Mouse (Mus musculus): Measurements from ENCODE around the gene Cabp7. TPM values are rescaled to one million over a fixed set of nuclear protein-coding genes. Genes with fewer than 3 reads are reported as not detected.

Cabp7 gene
- polyA plus RNA-seq, 1 experiment from 2014 or later = 0.17 TPM

GRCm38 (mm10) chr11:4747285-4747684 lies 707 bp upstream of the Cabp7 start:
- H3K36me3 ChIP-seq = no peaks in the 10 kb centered on the region
- H3K27ac ChIP-seq = no peak overlapping the region
- no peak for ATAC-seq (ENCODE audit: insufficient number of reproducible peaks, insufficient read depth, low FRiP score, low TSS enrichment, low read depth)
- H3K9me3 ChIP-seq = no peaks in the 10 kb centered on the region
- peak overlapping the region; percentile 55 for H3K4me3 ChIP-seq
- peak overlapping the region; percentile 98 for H3K4me2 ChIP-seq
- H3K27me3 ChIP-seq = peaks cover 93% of the 10 kb centered on the region
- H3K9ac ChIP-seq = no peak overlapping the region
- H3K4me1 ChIP-seq = peaks cover 16% of the 10 kb centered on the region
- WGBS = 2% methylated on average over 12 of the region's 12 CpGs

DNA sequence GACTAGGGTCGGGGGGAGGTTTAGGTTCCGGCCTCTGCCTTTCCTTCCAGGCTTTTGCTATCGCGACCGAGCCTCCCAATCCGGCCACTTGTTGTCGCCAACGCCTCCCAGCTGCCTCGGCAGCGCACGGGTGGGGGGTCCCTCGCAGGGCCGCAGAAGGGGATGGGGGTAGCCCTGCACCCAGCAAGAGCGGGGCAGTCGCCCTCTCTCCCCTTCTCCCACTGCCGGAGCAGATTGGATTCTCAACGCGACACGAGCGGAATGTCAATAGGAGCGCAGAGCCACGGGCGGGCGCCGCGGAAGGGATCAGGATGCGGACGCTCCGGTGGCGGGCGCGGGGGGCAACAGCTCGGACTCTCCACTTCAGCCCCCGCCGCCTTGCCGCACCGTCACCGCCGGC lies 609 bp downstream of the Cabp7 start:
- Histone ChIP-seq H3K4me2 (peak overlapping the region; percentile 98), H3K27me3 (peaks cover 95% of the 10 kb centered on the region), H3K27ac (no peak overlapping the region), H3K4me1 (peaks cover 16% of the 10 kb centered on the region), H3K9ac (peak overlapping the region; percentile 59), H3K4me3 (peak overlapping the region; percentile 55), H3K36me3 (no peaks in the 10 kb centered on the region), H3K9me3 (no peaks in the 10 kb centered on the region)
- no peak for ATAC-seq (ENCODE audit: insufficient number of reproducible peaks, insufficient read depth, low FRiP score, low TSS enrichment, low read depth)
- WGBS = 0% methylated on average over 39 of the region's 39 CpGs

DNA sequence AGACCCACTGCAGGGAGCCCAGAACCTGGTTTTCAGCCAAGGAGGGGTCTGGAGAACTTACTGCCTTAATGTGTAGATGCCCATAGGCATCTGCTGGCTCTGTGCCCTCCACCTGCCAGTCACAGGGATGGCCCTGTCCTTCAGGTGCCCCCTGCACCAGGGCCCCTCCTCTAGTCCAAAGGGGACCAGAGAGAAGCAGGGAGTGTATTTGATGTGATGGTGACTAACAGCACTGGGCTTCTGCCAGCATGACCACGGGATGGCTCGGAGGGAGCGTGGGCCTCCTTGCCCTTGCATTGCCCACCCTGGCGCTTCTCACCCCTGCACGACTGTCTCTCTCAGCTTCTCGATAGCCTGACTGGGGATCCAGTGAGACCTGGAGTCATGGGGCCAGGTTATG lies 1.9 kb downstream of the Cabp7 start:
- H3K9me3 ChIP-seq = no peaks in the 10 kb centered on the region
- no peak overlapping the region for H3K4me3 ChIP-seq
- peaks cover 86% of the 10 kb centered on the region for H3K27me3 ChIP-seq
- no peak overlapping the region for H3K9ac ChIP-seq
- H3K4me1 ChIP-seq = peaks cover 16% of the 10 kb centered on the region
- ATAC-seq (ENCODE audit: insufficient number of reproducible peaks, insufficient read depth, low FRiP score, low TSS enrichment, low read depth) = no peak
- H3K4me2 ChIP-seq = no peak overlapping the region
- no peaks in the 10 kb centered on the region for H3K36me3 ChIP-seq
- 60% methylated on average over 6 of the region's 6 CpGs for WGBS
- H3K27ac ChIP-seq = no peak overlapping the region

- ATAC-seq (ENCODE audit: insufficient number of reproducible peaks, insufficient read depth, low FRiP score, low TSS enrichment, low read depth) = no peak
- WGBS = 57% methylated on average over 5 of the region's 5 CpGs
- Histone ChIP-seq H3K9ac (no peak overlapping the region), H3K4me1 (peaks cover 2% of the 10 kb centered on the region), H3K4me3 (no peak overlapping the region), H3K27ac (no peak overlapping the region), H3K9me3 (no peaks in the 10 kb centered on the region), H3K36me3 (no peaks in the 10 kb centered on the region), H3K27me3 (peaks cover 47% of the 10 kb centered on the region), H3K4me2 (no peak overlapping the region)
Observed at GRCm38 (mm10) chr11:4740785-4741184, 5.8 kb downstream of the Cabp7 start.

GRCm38 (mm10) chr11:4738719-4739118 lies 7.9 kb downstream of the Cabp7 start:
- WGBS = 90% methylated on average over 16 of the region's 16 CpGs
- H3K27me3 ChIP-seq = peaks cover 26% of the 10 kb centered on the region

GRCm38 (mm10) chr11:4737682-4738081 lies 8.9 kb downstream of the Cabp7 start:
- H3K27ac ChIP-seq = no peak overlapping the region
- peaks cover 16% of the 10 kb centered on the region for H3K27me3 ChIP-seq
- no peak overlapping the region for H3K9ac ChIP-seq
- H3K36me3 ChIP-seq = peaks cover 7% of the 10 kb centered on the region; the same call in 1 of the 2 replicates
- WGBS = 73% methylated on average over 10 of the region's 10 CpGs
- no peak for ATAC-seq (ENCODE audit: insufficient number of reproducible peaks, insufficient read depth, low FRiP score, low TSS enrichment, low read depth)
- no peaks in the 10 kb centered on the region for H3K4me1 ChIP-seq
- H3K9me3 ChIP-seq = no peaks in the 10 kb centered on the region
- H3K4me3 ChIP-seq = no peak overlapping the region
- H3K4me2 ChIP-seq = no peak overlapping the region

More at GRCm38 (mm10) chr11:4738719-4739118, 7.9 kb downstream of the Cabp7 start:
- ATAC-seq (ENCODE audit: insufficient number of reproducible peaks, insufficient read depth, low FRiP score, low TSS enrichment, low read depth) = no peak
- Histone ChIP-seq H3K4me3 (no peak overlapping the region), H3K9me3 (no peaks in the 10 kb centered on the region), H3K4me1 (no peaks in the 10 kb centered on the region), H3K9ac (no peak overlapping the region), H3K27ac (no peak overlapping the region), H3K4me2 (no peak overlapping the region), H3K36me3 (0 out of 2 replicates have a peak, but pooled peaks cover 2% of the 10 kb centered on the region)

DNA sequence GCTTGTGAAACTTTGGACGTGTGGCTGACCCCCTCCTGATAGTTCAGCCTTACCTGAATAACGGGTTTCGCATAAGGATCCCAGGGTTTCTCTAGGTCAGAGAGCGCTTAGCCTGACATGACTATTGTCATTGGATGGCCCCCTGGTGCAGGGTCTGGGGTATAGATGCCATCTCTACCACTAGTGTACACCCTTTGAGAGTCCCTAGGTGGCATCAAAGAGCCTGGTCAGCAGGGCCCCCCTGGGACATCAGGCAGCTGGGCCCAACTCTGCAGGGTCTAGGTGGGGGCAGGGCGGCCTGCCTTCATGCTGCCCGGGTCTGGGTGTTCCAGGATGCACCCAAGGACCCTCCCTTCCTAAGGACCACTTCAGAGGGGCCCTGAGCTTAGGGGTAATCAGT lies 10.2 kb downstream of the Cabp7 start:
- 41% methylated on average over 6 of the region's 6 CpGs for WGBS
- H3K4me1 ChIP-seq = no peaks in the 10 kb centered on the region; the same call in 1 of the 2 replicates
- H3K4me3 ChIP-seq = no peak overlapping the region
- no peak overlapping the region for H3K27ac ChIP-seq
- peaks cover 10% of the 10 kb centered on the region; the same call in 1 of the 2 replicates for H3K36me3 ChIP-seq
- ATAC-seq (ENCODE audit: insufficient number of reproducible peaks, insufficient read depth, low FRiP score, low TSS enrichment, low read depth) = no peak
- H3K4me2 ChIP-seq = no peak overlapping the region
- H3K9me3 ChIP-seq = no peaks in the 10 kb centered on the region
- no peak overlapping the region for H3K9ac ChIP-seq
- 0 out of 2 replicates have a peak, but pooled peaks cover 3% of the 10 kb centered on the region for H3K27me3 ChIP-seq

DNA sequence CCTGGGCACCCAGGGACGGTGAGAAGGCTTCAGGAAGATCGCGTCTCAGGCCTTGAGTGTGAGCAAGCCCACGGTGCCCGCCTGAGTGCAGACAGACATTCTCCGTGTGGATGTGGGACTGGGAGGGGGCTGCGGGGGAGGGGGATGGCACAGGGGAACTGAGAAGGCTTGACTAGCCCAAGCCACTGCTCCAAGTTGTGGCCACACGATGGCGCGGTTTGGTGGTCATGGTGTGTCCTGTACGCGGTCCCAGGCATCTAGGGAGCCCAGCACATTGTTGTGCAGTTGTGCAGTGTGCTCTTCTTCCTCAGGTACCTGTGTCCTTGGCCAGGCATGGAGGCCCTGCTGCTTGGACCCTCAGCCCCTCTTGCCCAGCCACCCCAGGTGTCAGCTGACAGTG lies 12.4 kb downstream of the Cabp7 start:
- WGBS = 28% methylated on average over 12 of the region's 12 CpGs
- Histone ChIP-seq H3K9ac (no peak overlapping the region), H3K4me1 (peaks cover 9% of the 10 kb centered on the region), H3K27me3 (no peaks in the 10 kb centered on the region), H3K36me3 (peaks cover 10% of the 10 kb centered on the region; the same call in 1 of the 2 replicates), H3K27ac (no peak overlapping the region), H3K4me2 (no peak overlapping the region), H3K9me3 (no peaks in the 10 kb centered on the region), H3K4me3 (no peak overlapping the region)
- no peak for ATAC-seq (ENCODE audit: insufficient number of reproducible peaks, insufficient read depth, low FRiP score, low TSS enrichment, low read depth)

- H3K9ac ChIP-seq = no peak overlapping the region
- WGBS = 57% methylated on average over 7 of the region's 7 CpGs
- H3K4me2 ChIP-seq = no peak overlapping the region
- H3K4me3 ChIP-seq = no peak overlapping the region
- H3K27me3 ChIP-seq = no peaks in the 10 kb centered on the region
- ATAC-seq (ENCODE audit: insufficient number of reproducible peaks, insufficient read depth, low FRiP score, low TSS enrichment, low read depth) = no peak
- H3K27ac ChIP-seq = no peak overlapping the region
- H3K36me3 ChIP-seq = peaks cover 11% of the 10 kb centered on the region; the same call in 1 of the 2 replicates
- peaks cover 9% of the 10 kb centered on the region for H3K4me1 ChIP-seq
- no peaks in the 10 kb centered on the region for H3K9me3 ChIP-seq
Observed at GRCm38 (mm10) chr11:4731781-4732180, 14.8 kb downstream of the Cabp7 start.

DNA sequence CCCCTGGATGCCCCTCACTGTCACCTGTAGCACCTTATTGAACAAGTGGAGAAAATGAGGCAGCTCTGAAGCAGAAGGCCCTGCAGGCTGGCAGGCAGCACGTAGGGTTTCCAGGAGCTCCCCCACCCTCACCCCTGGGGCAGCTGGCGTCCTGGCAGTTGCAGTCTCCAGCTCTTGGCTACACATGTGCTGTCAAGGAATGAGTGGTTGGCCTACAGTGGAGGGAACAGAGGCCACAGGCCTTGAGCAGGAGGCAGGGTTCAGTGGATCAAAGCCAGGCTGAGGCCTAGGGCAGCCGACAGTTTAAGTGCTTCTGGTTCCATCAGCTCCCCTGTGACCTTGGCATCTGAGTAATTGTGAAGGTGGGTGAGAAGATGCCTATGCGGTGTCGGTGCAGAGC lies 15.7 kb downstream of the Cabp7 start:
- no peak for ATAC-seq (ENCODE audit: insufficient number of reproducible peaks, insufficient read depth, low FRiP score, low TSS enrichment, low read depth)
- 82% methylated on average over 5 of the region's 5 CpGs for WGBS

GRCm38 (mm10) chr11:4730096-4730495 lies 16.5 kb downstream of the Cabp7 start:
- Histone ChIP-seq H3K27ac (no peak overlapping the region), H3K4me2 (no peak overlapping the region), H3K27me3 (no peaks in the 10 kb centered on the region), H3K4me3 (no peak overlapping the region), H3K4me1 (peaks cover 9% of the 10 kb centered on the region), H3K9me3 (no peaks in the 10 kb centered on the region), H3K9ac (0 out of 2 replicates have a peak overlapping the region, but pooled peaks have one; percentile 1), H3K36me3 (peaks cover 27% of the 10 kb centered on the region)
- WGBS = 54% methylated on average over 6 of the region's 6 CpGs
- no peak for ATAC-seq (ENCODE audit: insufficient number of reproducible peaks, insufficient read depth, low FRiP score, low TSS enrichment, low read depth)

More for the DNA sequence above, 15.7 kb downstream of the Cabp7 start:
- Histone ChIP-seq H3K4me3 (no peak overlapping the region), H3K4me2 (no peak overlapping the region), H3K36me3 (peaks cover 19% of the 10 kb centered on the region), H3K27ac (no peak overlapping the region), H3K27me3 (no peaks in the 10 kb centered on the region), H3K9me3 (no peaks in the 10 kb centered on the region), H3K9ac (no peak overlapping the region), H3K4me1 (peaks cover 9% of the 10 kb centered on the region)

GRCm38 (mm10) chr11:4729603-4730002 lies 17.0 kb downstream of the Cabp7 start:
- Histone ChIP-seq H3K4me1 (peaks cover 9% of the 10 kb centered on the region), H3K9ac (peak overlapping the region; percentile 1; the same call in 1 of the 2 replicates), H3K9me3 (no peaks in the 10 kb centered on the region), H3K27me3 (no peaks in the 10 kb centered on the region), H3K27ac (no peak overlapping the region), H3K36me3 (peaks cover 28% of the 10 kb centered on the region), H3K4me3 (no peak overlapping the region), H3K4me2 (no peak overlapping the region)
- no peak for ATAC-seq (ENCODE audit: insufficient number of reproducible peaks, insufficient read depth, low FRiP score, low TSS enrichment, low read depth)
- 54% methylated on average over 12 of the region's 12 CpGs for WGBS
